In genomic region chr12:104990741-104991454, GRCm38 (mm10) we compare ENCODE assay signal across 8 mouse cellular contexts. TPM values are rescaled to one million over a fixed set of nuclear protein-coding genes. Genes with fewer than 3 reads are reported as not detected.
DNase-seq lines count a peak whose midpoint lies in the region; TF ChIP-seq lines count a peak whose summit lies in the region.
"Had no signal": no experiment of that assay in that cellular context is flagged by ENCODE, and none has a peak within 500 bp of the region (broad histone marks: within the 10 kb centered on the region; RNA-seq: fewer than 3 reads in every experiment).

No protein-coding gene starts in this region.

- H3K27ac ChIP-seq in bone marrow macrophage, adult 2 months (ENCODE audit: insufficient read depth, low read depth, low read length), result peak overlapping the region; percentile 24
- peak overlapping the region; percentile 78 for H3K27ac ChIP-seq in macrophage
- H3K27ac ChIP-seq: neural tube, embryonic 15.5 days had no signal

- DNase-seq in thymus, postnatal 25 days, result peak; percentile 46
- DNase-seq in thymus, adult 18-20 months, result no peak
- DNase-seq in splenic B cell, adult 2 months (ENCODE audit: low read depth, low spot score), result peak; percentile 93
- DNase-seq in right cerebral cortex, postnatal 14 days, result no peak
- no peak for DNase-seq in layer of hippocampus, adult 9-10 months (ENCODE audit: low spot score)

- no peaks in the 10 kb centered on the region for H3K36me3 ChIP-seq in macrophage (ENCODE audit: inconsistent target)
- H3K36me3 ChIP-seq in splenic B cell, adult 2 months (ENCODE audit: control insufficient read depth, insufficient read depth, low read length, poor library complexity, severe bottlenecking), result no peaks in the 10 kb centered on the region; the same call in 1 of the 2 replicates
- H3K36me3 ChIP-seq: neural tube, embryonic 15.5 days had no signal

- H3K79me2 ChIP-seq in macrophage (ENCODE audit: inconsistent target), result peaks cover 100% of the 10 kb centered on the region

- peaks cover 73% of the 10 kb centered on the region for H3K4me1 ChIP-seq in bone marrow macrophage, adult 2 months (ENCODE audit: control insufficient read depth, insufficient read depth, low read length)
- H3K4me1 ChIP-seq: neural tube, embryonic 15.5 days had no signal

- no peak for TF ChIP-seq POLR2A in bone marrow macrophage, adult 2 months (IDR thresholded peaks at IDR 0.05; ENCODE audit: borderline replicate concordance, low read depth, low read length)

- H3K4me3 ChIP-seq in bone marrow macrophage, adult 2 months (ENCODE audit: insufficient read depth, low read length), result no peak overlapping the region
- H3K4me3 ChIP-seq in macrophage (ENCODE audit: inconsistent target), result no peak overlapping the region
- H3K4me3 ChIP-seq: neural tube, embryonic 15.5 days had no signal

- H3K27me3 ChIP-seq in splenic B cell, adult 2 months (ENCODE audit: control insufficient read depth, insufficient read depth, low read length, poor library complexity, severe bottlenecking), result no peaks in the 10 kb centered on the region
- H3K27me3 ChIP-seq: neural tube, embryonic 15.5 days had no signal

- no peak for TF ChIP-seq CTCF in bone marrow macrophage, adult 2 months (IDR thresholded peaks at IDR 0.05; ENCODE audit: low read depth, low read length)

- WGBS in macrophage (ENCODE audit: missing documents), result 35% methylated on average over 13 of the region's 13 CpGs

RNA-seq across cellular contexts. Expression of gene Syne3, which starts 18.7 kb away (rescaled TPM):
- polyA plus RNA-seq in bone marrow macrophage, adult 2 months (2012; ENCODE audit: insufficient read depth, insufficient read length, missing spikeins), result 13.4 and 18.2 TPM in 2 replicates
- 100 to 1,000 TPM in 3 of 26 experiments, 10 to 100 TPM in 21, 1 to 10 TPM in 2; 9.1 to 309 (median 31.2) TPM for total RNA-seq in macrophage (2018; cell fraction: chromatin; rRNA removed)
- 10 to 100 TPM in 13 of 26 experiments, 1 to 10 TPM in 13; 4.6 to 56.9 (median 12.5) TPM for total RNA-seq in macrophage (2018; cell fraction: cytosol; rRNA removed)
- 100 to 1,000 TPM in 1 of 26 experiments, 10 to 100 TPM in 15, 1 to 10 TPM in 10; 6.6 to 122 (median 16.8) TPM for total RNA-seq in macrophage (2018; cell fraction: nucleus; rRNA removed)
- polyA plus RNA-seq in macrophage (2018), result 6.4 to 13.5 TPM (median 8.7 TPM) in 3 replicates

RNA-seq across cellular contexts. Expression of gene Glrx5, which starts 41.6 kb away (rescaled TPM):
- polyA plus RNA-seq in bone marrow macrophage, adult 2 months (2012; ENCODE audit: insufficient read depth, insufficient read length, missing spikeins), result 22.5 and 31.6 TPM in 2 replicates
- total RNA-seq in macrophage (2018; cell fraction: chromatin; rRNA removed), result 1 to 10 TPM in 20 of 26 experiments, under 1 TPM in 4, not detected in 2; 0.65 to 9.7 (median 2.2) TPM
- 10 to 100 TPM; 14.1 to 26.6 (median 18.8) TPM for total RNA-seq in macrophage (2018; cell fraction: cytosol; rRNA removed)
- 10 to 100 TPM in 3 of 26 experiments, 1 to 10 TPM in 23; 2.0 to 27.2 (median 7.0) TPM for total RNA-seq in macrophage (2018; cell fraction: nucleus; rRNA removed)
- 5.1 to 28.7 TPM (median 17.8 TPM) in 3 replicates for polyA plus RNA-seq in macrophage (2018)

Comparison
In these comparisons a context has a peak if more than half of its experiments do, and no peak if none do; other contexts are left out.
1. DNase-seq: peak in thymus, postnatal 25 days (single experiment) and splenic B cell, adult 2 months (single experiment); none in thymus, adult 18-20 months (0 of 2), right cerebral cortex, postnatal 14 days (single experiment) and layer of hippocampus, adult 9-10 months (single experiment).